Mouse (Mus musculus): ENCODE results near the gene 9130230L23Rik.

9130230L23Rik gene

DNA sequence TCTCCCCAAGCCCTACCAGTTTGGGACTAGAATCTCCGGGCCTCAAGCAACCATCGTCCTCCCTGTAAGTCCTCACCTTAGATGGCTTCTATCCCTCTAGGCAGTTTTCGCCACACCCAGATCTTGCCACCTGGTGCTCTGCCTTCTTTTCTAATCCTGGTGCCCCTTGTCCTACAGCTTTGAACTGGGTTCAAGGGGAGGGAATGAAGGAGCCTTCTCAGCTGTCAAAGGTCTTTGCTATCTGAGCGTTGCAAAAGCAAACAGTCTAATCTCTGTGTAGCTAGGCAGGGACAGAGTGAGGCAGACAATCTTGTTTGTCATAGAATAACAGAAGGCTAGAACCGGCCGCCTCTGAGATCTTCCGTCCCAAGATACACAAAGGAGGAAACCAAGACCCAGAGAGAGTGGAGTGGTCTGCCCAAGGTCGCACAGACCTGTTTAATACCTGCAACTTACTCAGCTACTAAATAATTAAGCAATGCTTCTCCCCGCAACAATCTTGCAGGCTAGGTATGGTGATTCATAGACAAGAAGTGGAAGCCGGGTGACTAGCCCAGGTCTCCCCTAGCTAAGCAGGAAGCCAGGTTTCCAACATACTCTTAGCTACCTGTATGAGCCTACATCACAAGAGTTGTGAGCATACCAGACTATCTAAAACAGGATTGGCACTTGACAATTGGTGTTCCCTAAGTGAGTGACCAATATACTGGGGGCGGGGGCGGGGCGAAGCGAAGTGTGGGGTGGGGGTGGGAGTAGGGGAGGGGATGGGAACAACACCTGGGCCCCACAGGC lies at the start of gene 9130230L23Rik:
9130230L23Rik (minus strand) TSS at position 152 of the 792 bp plus-strand sequence.
- DNase-seq (ENCODE audit: low spot score in 2 of 2): no peak

DNA sequence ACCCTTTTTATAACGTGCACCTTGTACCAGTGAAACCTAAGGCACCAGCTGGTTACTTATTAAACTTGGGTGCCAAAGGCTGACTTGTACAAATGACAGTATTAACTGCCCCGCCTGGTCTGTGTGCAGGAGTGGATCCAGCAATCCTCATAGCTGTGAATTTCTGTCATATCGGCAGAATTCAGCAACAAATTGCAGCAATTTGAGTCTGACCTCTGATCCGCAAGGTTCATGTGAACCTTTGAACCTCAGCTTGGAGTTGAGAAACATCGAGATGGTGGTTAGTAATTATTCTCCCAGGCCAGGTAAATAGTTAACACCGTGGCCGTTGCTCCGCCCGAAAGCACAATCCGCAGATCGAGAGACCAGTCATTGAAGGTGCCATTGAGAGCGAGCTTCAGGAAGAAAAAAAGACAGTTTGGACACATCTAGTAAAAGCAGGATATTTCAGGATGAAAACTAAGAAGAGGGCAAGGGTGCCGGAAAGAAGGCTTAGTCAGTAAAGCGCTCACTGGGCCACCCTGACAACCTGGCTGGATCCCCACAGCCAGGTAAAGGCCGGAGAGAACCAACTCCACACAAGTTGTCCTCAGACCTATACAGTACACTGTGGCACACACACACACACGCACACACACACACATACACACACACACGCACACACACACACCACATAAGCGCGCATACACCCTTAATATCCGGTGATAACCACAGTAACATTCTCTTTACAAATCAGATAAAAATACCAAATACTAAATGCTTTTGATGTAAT lies 48.9 kb upstream of the 9130230L23Rik start:
- no peak for DNase-seq (ENCODE audit: low spot score in 2 of 2)

DNA sequence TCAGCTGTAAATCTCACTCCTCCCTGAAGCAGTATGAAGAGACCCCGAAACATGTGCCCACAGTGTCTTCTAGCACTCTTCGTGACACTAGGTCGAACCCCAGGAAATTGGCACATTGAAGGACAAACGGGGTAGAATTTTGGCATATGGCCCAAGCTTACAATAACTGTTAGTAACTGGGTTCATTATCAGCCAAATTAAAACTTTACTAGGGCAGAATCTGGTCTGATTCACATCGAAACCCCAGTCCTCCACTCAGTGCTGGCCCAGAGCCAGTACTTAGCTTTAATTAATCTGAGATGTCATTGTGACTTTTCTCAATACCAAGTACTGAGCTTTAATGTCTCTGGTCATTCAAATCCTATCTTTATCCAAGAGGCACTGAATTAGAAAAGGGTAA lies 46.8 kb upstream of the 9130230L23Rik start:
- DNase-seq (ENCODE audit: low spot score in 2 of 2): no peak

- DNase-seq (ENCODE audit: low spot score in 2 of 2): no peak
Measured at GRCm38 (mm10) chr5:66046356-66046755, 42.3 kb upstream of the 9130230L23Rik start.

DNA sequence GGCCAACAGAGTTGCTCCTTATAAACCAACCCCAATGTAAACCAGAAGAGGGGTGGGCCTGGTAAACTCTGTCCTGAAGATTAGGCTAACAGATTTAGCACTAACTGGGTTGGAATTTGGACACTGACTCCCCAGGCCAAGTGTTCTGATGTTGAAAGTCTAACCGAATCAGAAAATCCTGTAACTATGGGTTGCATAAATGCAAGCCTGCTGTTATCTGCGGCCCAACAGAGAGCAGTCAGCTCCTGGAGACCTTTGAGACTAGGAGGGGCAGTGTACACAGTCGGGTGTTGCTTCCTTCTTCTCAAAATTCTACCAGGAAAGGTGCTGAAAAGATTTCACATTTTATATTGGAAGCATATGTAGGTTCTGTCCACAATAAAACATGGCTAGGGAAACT lies 39.8 kb upstream of the 9130230L23Rik start:
- no peak for DNase-seq (ENCODE audit: low spot score in 2 of 2)

GRCm38 (mm10) chr5:66042651-66043340 lies 38.7 kb upstream of the 9130230L23Rik start:
- DNase-seq (ENCODE audit: low spot score in 2 of 2): no peak

- DNase-seq (ENCODE audit: low spot score in 2 of 2): no peak
Measured at GRCm38 (mm10) chr5:66040744-66041279, 36.7 kb upstream of the 9130230L23Rik start.

GRCm38 (mm10) chr5:66039813-66040212 lies 35.7 kb upstream of the 9130230L23Rik start:
- no peak for DNase-seq (ENCODE audit: low spot score in 2 of 2)

DNA sequence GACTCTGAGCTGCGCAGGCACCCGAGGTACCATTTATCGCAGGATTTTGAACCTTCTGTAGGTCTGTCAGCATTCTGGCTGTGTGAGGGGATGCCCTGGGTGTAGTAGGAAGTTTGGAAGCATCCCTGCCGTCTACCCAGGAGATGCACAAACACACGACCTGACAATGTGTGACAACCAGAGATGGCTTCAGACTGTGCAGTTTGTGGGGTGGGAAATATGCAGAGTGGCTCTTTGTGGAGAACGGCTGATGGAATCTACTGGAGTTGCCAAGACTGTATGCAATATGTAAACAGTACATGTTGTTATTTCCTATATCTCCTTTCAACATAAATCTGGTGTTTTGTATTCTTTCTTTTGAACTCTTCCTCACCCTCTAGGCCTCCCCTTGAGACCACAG lies 33.0 kb upstream of the 9130230L23Rik start:
- DNase-seq (ENCODE audit: low spot score in 2 of 2): no peak

DNA sequence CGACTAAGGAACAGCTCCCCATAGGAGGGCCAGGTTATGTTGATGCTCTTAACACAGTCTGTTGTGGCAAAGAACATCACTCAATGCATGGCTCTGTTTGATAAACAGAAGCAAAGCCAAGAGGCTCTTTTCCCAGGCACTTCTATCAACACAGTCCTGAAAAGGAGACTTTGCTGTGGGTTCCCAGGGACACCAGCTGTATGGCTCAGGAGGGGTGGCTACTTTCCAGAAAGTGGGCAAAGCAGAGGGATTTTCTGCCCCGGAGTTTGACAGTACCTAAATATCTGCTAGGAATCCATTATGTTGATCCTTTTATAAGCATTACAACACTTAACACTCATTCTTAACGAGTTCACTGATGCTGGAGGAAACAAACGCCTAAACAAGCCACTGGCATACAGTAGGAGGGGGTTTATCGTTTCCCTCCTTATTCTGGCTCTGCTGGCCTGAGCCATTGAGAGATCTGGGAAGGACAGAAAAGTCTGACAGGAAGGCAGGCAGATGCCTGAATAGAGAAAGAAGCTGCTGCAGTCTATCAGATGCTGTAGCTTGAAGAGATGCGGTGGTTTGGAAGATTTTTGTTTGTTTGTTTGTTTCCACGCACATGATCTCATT lies 32.5 kb upstream of the 9130230L23Rik start:
- no peak for DNase-seq (ENCODE audit: low spot score in 2 of 2)

DNA sequence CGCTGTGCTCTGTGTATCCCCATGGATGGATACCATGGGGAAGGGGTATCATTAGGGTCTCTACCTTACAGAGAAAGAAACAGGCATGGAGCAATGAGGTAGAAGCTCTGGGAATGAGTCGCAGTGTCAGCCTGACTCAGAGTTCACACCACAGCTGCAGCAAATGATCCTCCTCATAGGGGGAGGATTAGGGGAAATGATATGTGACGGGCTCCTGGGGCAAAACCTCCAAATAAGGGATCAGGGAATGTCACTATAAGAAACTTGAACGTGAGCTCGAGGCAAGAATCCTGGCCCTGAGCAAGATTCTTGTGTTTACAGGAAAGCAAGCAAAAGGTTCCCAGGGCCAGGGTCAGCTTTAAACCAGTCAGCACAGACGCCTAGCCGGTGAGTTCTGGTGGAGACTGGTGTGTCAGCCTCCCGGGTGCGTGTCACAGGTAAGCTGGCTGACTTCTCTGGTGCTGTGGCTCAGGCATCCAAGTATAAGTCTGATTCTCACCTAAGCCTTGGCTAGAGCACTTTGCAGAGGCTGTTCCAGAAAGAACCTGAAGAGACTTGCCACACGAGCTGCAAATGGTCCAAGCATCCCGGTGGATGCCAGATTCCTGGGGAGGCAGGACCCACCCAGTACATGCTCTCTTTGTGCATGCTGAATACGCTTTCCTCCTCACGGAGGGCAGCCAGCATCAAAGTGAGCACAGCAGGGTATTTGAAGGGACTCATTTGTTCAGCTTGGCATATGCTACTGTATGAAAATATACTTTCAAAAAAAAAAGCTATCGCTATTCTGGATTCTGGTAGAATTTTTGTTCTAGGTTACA lies 30.5 kb upstream of the 9130230L23Rik start:
- DNase-seq (ENCODE audit: low spot score in 2 of 2): no peak

DNA sequence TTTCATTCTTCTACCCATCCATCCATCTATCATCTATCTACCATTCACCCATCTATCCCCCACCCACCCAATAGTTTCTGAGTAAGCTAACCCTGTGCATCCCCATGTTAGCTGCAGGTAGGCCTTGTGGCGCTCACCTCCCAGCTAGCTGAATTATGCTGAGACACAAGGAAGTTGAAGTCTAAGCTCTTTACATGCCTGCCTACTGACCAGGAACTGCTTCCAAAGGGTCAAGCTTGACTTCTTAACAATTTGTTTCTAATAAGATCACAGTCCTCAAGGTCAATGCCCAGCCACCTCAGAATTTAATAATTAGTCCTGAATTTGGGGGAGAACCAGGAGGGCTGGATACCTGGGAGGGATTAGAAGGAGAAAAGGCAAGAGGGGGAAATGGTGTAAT lies 28.7 kb upstream of the 9130230L23Rik start:
- DNase-seq (ENCODE audit: low spot score in 2 of 2): no peak

- no peak for DNase-seq (ENCODE audit: low spot score in 2 of 2)
Measured at GRCm38 (mm10) chr5:66031699-66032098, 27.6 kb upstream of the 9130230L23Rik start.

GRCm38 (mm10) chr5:66028232-66028631 lies 24.1 kb upstream of the 9130230L23Rik start:
- no peak for DNase-seq (ENCODE audit: low spot score in 2 of 2)

- DNase-seq (ENCODE audit: low spot score in 2 of 2): no peak
Measured at GRCm38 (mm10) chr5:66027206-66027605, 23.1 kb upstream of the 9130230L23Rik start.

DNA sequence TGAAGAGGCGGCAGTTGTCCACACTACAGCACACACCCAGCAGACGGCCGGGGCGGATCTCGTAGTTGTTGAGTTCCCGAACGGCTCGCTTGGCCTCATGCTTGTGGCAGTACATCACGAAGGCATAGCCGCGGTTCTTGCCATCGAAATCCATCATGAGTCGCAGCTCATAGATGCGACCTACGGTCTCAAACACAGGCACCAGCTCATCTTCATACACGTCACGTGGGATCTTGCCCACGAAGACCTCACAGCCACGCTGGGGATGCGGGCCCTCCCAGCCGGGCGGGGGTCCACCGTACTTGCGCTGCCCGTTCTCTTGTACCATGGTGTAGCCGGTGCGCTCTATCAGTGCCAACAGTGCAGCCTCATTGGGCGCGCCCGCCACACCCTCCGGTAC lies 22.7 kb upstream of the 9130230L23Rik start:
- no peak for DNase-seq (ENCODE audit: low spot score in 2 of 2)

- no peak for DNase-seq (ENCODE audit: low spot score in 2 of 2)
Measured at GRCm38 (mm10) chr5:66015449-66015961, 11.4 kb upstream of the 9130230L23Rik start.

DNA sequence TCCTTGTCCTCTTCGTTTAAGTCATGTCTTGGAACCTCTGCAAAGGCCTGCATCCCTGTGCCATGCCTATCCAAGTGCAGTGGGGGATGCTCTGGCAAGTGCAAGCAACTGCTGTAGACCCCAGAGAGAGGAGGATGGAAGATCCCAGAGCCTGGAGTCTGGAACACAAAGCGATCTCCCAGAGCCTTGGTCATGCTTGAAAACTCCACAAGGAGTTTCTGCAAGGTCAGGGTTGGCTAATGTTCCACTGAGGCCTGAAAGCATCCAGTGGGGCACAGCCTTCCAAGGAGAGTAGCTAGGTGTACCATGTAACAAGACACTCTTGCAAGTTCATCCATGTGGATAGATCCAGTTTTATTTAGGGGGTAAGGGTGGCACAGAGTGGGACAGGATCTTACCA lies 10.4 kb upstream of the 9130230L23Rik start:
- no peak for DNase-seq (ENCODE audit: low spot score in 2 of 2)

GRCm38 (mm10) chr5:66013999-66014398 lies 9.9 kb upstream of the 9130230L23Rik start:
- no peak for DNase-seq (ENCODE audit: low spot score in 2 of 2)

DNA sequence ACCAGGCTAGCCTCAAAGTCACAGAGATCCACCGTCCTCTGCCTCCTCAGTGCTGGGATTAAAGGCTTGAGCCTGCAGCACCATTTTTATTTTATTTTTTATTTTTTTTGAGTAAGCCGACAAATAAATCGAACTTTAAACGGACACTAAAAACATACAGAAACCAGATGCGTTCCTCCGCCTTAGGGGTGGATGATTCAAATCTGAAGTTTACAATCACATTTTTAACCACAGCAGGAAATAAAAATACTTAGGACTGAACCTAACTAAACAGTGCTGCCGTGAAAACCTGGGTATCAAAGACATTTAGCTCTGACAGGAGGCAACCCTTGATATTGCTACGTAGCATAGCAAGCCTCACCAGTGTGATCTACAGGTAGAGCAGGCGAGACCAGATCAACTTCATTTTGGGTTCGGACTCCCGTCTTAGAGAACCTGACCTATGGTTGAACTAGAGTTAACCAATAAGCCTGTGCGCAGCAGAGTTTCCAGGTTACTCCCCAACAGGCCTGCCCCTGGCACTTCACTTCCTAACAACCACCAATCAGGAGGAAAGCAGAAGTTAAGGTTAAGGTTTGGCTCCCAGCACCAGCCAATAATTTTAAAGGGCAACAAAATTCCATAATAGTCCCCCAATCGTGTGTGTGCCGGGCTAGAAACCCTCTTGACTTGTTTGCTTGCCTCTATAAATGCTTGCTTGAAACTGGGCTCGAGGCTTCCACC lies 4.3 kb upstream of the 9130230L23Rik start:
- DNase-seq (ENCODE audit: low spot score in 2 of 2): no peak
